Mouse (Mus musculus) liver, embryonic 13.5 days (tissue): Measurements from ENCODE around the gene Neu3. TPM values are rescaled to one million over a fixed set of nuclear protein-coding genes. Genes with fewer than 3 reads are reported as not detected.

ENCODE experiments used
- ATAC-seq: fragments of 200-750 bp; cut with Nextera tagmentation; 2 replicates; pipeline ENCODE4 v1.8.0; 2017; ENCODE audit warnings: low read depth, mild to moderate bottlenecking, moderate number of reproducible peaks, moderate library complexity
- DNase-seq: peaks from one replicate; pipeline ENCODE4 v3.0.0; 2022
- H3K27ac ChIP-seq: fragments of 300-500 bp; sonication (generic); 2 replicates; pipeline ENCODE4 v1.5.1; 2015; ENCODE audit warnings: moderate library complexity, mild to moderate bottlenecking, inconsistent platforms
- H3K27me3 ChIP-seq: fragments of 300-500 bp; sonication (generic); 2 replicates; pipeline ENCODE4 v1.6.1; 2015; ENCODE audit warnings: mild to moderate bottlenecking, inconsistent platforms
- H3K36me3 ChIP-seq: fragments of 300-500 bp; sonication (generic); 2 replicates; pipeline ENCODE4 v1.6.1; 2015; ENCODE audit warnings: mild to moderate bottlenecking, inconsistent platforms
- H3K4me1 ChIP-seq: fragments of 300-500 bp; sonication (generic); replicated peaks from 2 replicates; pipeline ENCODE4 v1.6.1; 2015; ENCODE audit warnings: inconsistent platforms
- H3K4me2 ChIP-seq: fragments of 300-500 bp; sonication (generic); 2 replicates; pipeline ENCODE4 v1.6.1; 2015; ENCODE audit warnings: inconsistent platforms, mild to moderate bottlenecking, moderate library complexity
- H3K4me3 ChIP-seq: fragments of 300-500 bp; sonication (generic); replicated peaks from 2 replicates; pipeline ENCODE4 v1.5.1; 2015; ENCODE audit warnings: mild to moderate bottlenecking, inconsistent platforms
- H3K9ac ChIP-seq: fragments of 300-500 bp; sonication (generic); 2 replicates; pipeline ENCODE4 v1.6.1; 2015; ENCODE audit warnings: mild to moderate bottlenecking, inconsistent platforms
- H3K9me3 ChIP-seq: fragments of 300-500 bp; sonication (generic); replicated peaks from 2 replicates; pipeline ENCODE4 v1.6.1; 2016; ENCODE audit warnings: inconsistent platforms
- WGBS: fragments of 180-500 bp; shearing (Covaris S2); methylation state at CpG from one replicate; pipeline ENCODE4 v1.1.7; 2015; ENCODE audit not compliant: insufficient replicate concordance; 5-methylcytosine and 5-hydroxymethylcytosine counted together
- polyA plus RNA-seq: library from polyadenylated mRNA; unstranded; fragments of >200 nt; fragmentation: Nextera tagmentation; extraction: Ambion mirVana; gene quantifications from 2 replicates; pipeline ENCODE4 v1.2.1, GENCODE M21; 2015

Gene Neu3
- polyA plus RNA-seq, 1 experiment from 2014 or later, result 4.2 TPM

DNA sequence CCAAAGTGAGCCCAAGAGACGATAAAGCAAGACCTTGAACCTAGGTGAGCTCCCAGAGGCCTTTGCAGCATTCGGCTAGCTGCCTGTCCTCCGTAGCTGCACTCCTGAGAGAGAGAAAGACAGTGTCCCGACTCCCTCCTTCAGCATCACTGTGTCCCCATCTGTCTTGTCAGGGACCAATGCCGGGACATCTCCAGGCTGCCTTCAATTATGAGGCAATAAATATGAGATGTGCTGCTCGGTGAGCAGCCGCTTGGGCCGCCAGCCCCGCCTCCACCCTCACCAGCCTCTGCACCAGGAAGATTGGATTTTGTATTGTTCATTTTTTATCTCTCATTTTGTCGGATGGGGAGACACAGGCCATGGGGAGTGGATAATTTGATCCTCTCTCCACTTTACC, 37.4 kb downstream of the Neu3 start:
- no peak for ATAC-seq
- Histone ChIP-seq H3K27me3 (peaks cover 8% of the 10 kb centered on the region), H3K9me3 (no peaks in the 10 kb centered on the region), H3K4me1 (peaks cover 7% of the 10 kb centered on the region), H3K27ac (no peak overlapping the region), H3K36me3 (no peaks in the 10 kb centered on the region), H3K4me2 (no peak overlapping the region), H3K4me3 (no peak overlapping the region), H3K9ac (no peak overlapping the region)
- WGBS, result 70% methylated on average over 10 of the region's 10 CpGs
- no peak for DNase-seq

GRCm38 (mm10) chr7:99788563-99788962, 39.7 kb downstream of the Neu3 start:
- H3K4me3 ChIP-seq, result no peak overlapping the region
- WGBS, result 58% methylated on average over 5 of the region's 5 CpGs
- no peaks in the 10 kb centered on the region for H3K9me3 ChIP-seq
- no peaks in the 10 kb centered on the region for H3K27me3 ChIP-seq
- no peak overlapping the region for H3K27ac ChIP-seq
- H3K4me1 ChIP-seq, result no peaks in the 10 kb centered on the region
- H3K9ac ChIP-seq, result no peak overlapping the region
- no peak for ATAC-seq
- no peak for DNase-seq
- no peaks in the 10 kb centered on the region for H3K36me3 ChIP-seq
- H3K4me2 ChIP-seq, result no peak overlapping the region

DNA sequence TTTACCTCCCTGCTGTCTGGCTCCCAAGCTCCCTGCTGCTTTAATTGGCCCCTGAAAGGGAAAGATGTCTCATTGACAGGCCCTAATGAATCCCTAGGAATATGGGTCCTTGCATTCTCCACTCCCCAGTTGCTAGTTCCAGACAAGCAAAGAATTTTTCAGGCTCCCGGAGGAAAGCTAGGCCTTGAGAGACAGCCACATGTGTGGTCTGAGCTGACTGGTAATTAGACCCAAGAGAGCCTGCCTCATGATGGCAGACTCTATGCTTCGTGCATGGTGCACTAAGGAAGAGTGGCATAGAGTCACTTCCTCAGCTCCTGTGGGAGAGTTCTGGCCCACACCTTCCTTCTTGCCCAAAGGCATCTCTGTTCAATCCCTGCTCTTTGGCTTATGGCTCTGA, 40.3 kb downstream of the Neu3 start:
- H3K4me3 ChIP-seq, result no peak overlapping the region
- no peaks in the 10 kb centered on the region for H3K27me3 ChIP-seq
- H3K27ac ChIP-seq, result no peak overlapping the region
- no peaks in the 10 kb centered on the region for H3K4me1 ChIP-seq
- DNase-seq, result no peak
- no peaks in the 10 kb centered on the region for H3K36me3 ChIP-seq
- no peak overlapping the region for H3K9ac ChIP-seq
- no peak for ATAC-seq
- H3K9me3 ChIP-seq, result no peaks in the 10 kb centered on the region
- WGBS, result 65% methylated on average over 2 of the region's 2 CpGs
- H3K4me2 ChIP-seq, result no peak overlapping the region

- Histone ChIP-seq H3K4me2 (no peak overlapping the region), H3K9me3 (no peaks in the 10 kb centered on the region), H3K9ac (no peak overlapping the region), H3K4me1 (no peaks in the 10 kb centered on the region), H3K36me3 (no peaks in the 10 kb centered on the region), H3K27me3 (no peaks in the 10 kb centered on the region), H3K4me3 (no peak overlapping the region), H3K27ac (no peak overlapping the region)
- DNase-seq (no peak), ATAC-seq (no peak)
- 75% methylated on average over 3 of the region's 3 CpGs for WGBS
These were observed 41.4 kb downstream of the Neu3 start for GRCm38 (mm10) chr7:99786774-99787173.

GRCm38 (mm10) chr7:99785553-99785952, 42.7 kb downstream of the Neu3 start:
- H3K9ac ChIP-seq, result no peak overlapping the region
- no peak overlapping the region for H3K27ac ChIP-seq
- no peaks in the 10 kb centered on the region for H3K9me3 ChIP-seq
- DNase-seq (no peak), ATAC-seq (no peak)
- H3K36me3 ChIP-seq, result no peaks in the 10 kb centered on the region
- no peak overlapping the region for H3K4me3 ChIP-seq
- no peaks in the 10 kb centered on the region for H3K27me3 ChIP-seq
- no peak overlapping the region for H3K4me2 ChIP-seq
- H3K4me1 ChIP-seq, result no peaks in the 10 kb centered on the region
- 57% methylated on average over 3 of the region's 3 CpGs for WGBS

- Histone ChIP-seq H3K4me1 (no peaks in the 10 kb centered on the region), H3K4me3 (no peak overlapping the region), H3K27me3 (no peaks in the 10 kb centered on the region), H3K9ac (no peak overlapping the region), H3K36me3 (no peaks in the 10 kb centered on the region), H3K27ac (no peak overlapping the region), H3K9me3 (no peaks in the 10 kb centered on the region), H3K4me2 (no peak overlapping the region)
- no peak for DNase-seq
- no peak for ATAC-seq
- WGBS, result 74% methylated on average over 7 of the region's 7 CpGs
These were observed 44.8 kb downstream of the Neu3 start for GRCm38 (mm10) chr7:99783421-99783820.

GRCm38 (mm10) chr7:99781916-99782315, 46.3 kb downstream of the Neu3 start:
- H3K36me3 ChIP-seq, result no peaks in the 10 kb centered on the region
- H3K4me1 ChIP-seq, result no peaks in the 10 kb centered on the region
- H3K4me2 ChIP-seq, result no peak overlapping the region
- H3K4me3 ChIP-seq, result no peak overlapping the region
- WGBS, result 41% methylated on average over 2 of the region's 2 CpGs
- no peaks in the 10 kb centered on the region for H3K27me3 ChIP-seq
- no peak overlapping the region for H3K27ac ChIP-seq
- H3K9me3 ChIP-seq, result no peaks in the 10 kb centered on the region
- H3K9ac ChIP-seq, result no peak overlapping the region
- no peak for ATAC-seq
- DNase-seq, result no peak

GRCm38 (mm10) chr7:99781385-99781784, 46.8 kb downstream of the Neu3 start:
- DNase-seq (no peak), ATAC-seq (no peak)
- H3K36me3 ChIP-seq, result no peaks in the 10 kb centered on the region
- H3K27ac ChIP-seq, result no peak overlapping the region
- H3K4me2 ChIP-seq, result no peak overlapping the region
- H3K9ac ChIP-seq, result no peak overlapping the region
- H3K9me3 ChIP-seq, result no peaks in the 10 kb centered on the region
- 30% methylated on average over 5 of the region's 5 CpGs for WGBS
- H3K4me1 ChIP-seq, result no peaks in the 10 kb centered on the region
- H3K27me3 ChIP-seq, result no peaks in the 10 kb centered on the region
- H3K4me3 ChIP-seq, result no peak overlapping the region

DNA sequence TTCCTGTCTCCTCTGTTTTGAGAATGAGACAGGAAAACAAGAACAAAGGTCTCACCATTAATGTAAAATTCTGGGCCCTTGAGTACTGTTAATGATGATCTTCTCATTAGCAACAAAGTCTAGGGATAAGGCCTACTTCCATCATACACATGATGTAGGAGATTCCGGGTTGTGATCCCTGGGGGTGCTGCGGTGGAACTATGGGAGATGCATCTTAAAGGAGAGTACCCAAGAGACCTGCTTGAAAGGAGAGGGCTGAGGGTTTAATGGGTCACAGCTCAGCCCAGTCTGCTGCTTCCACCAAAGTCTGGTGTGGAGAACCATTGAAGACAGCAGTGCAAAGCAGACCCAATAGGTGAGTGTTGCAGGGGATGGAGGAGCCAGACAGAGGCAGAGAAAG, 65.0 kb downstream of the Neu3 start, which contains the start of gene Olfr521:
Gene Olfr521 (plus strand): TSS at position 301 of the 400 bp plus-strand sequence.
- H3K27ac ChIP-seq, result no peak within 1 kb of the TSS
- no peak for ATAC-seq
- H3K4me1 ChIP-seq, result no peaks in the 10 kb centered on the region
- no peaks in the 10 kb centered on the region for H3K27me3 ChIP-seq
- H3K9ac ChIP-seq, result no peak within 1 kb of the TSS
- no peak within 1 kb of the TSS for H3K4me2 ChIP-seq
- no peaks in the 10 kb centered on the region for H3K36me3 ChIP-seq
- WGBS, result 88% methylated on average over 2 of the region's 2 CpGs
- DNase-seq, result no peak
- H3K9me3 ChIP-seq, result peaks cover 8% of the 10 kb centered on the region; the same call in 1 of the 2 replicates
- H3K4me3 ChIP-seq, result no peak within 1 kb of the TSS

Other genes starting within 250 kb of the Neu3 start
- gene Tpbgl, start 201.3 kb downstream of the Neu3 start, polyA plus RNA-seq, result 0.16 and 0.22 TPM in 2 replicates
- gene Slco2b1, start 117.1 kb downstream of the Neu3 start, polyA plus RNA-seq, result 0.13 and 0.15 TPM in 2 replicates
- gene Olfr520, start 98.1 kb downstream of the Neu3 start, polyA plus RNA-seq, result not detected in 2 replicates
- gene Olfr521, start 64.9 kb downstream of the Neu3 start, polyA plus RNA-seq, result not detected in 2 replicates
- not detected in 2 replicates for gene Xrra1, start 30.7 kb upstream of the Neu3 start, polyA plus RNA-seq
- 216 and 254 TPM in 2 replicates for gene Spcs2, start 35.0 kb upstream of the Neu3 start, polyA plus RNA-seq
- gene Rnf169, start 152.0 kb upstream of the Neu3 start, polyA plus RNA-seq, result 1.2 and 1.3 TPM in 2 replicates
- gene Chrdl2, start 177.8 kb upstream of the Neu3 start, polyA plus RNA-seq, result not detected in 2 replicates